Mouse (Mus musculus): ENCODE results near the gene Ifit3. TPM values are rescaled to one million over a fixed set of nuclear protein-coding genes. Genes with fewer than 3 reads are reported as not detected.

Gene Ifit3
- 0.11 and 0.32 TPM in 2 replicates for polyA plus RNA-seq (2012; rRNA removed)

DNA sequence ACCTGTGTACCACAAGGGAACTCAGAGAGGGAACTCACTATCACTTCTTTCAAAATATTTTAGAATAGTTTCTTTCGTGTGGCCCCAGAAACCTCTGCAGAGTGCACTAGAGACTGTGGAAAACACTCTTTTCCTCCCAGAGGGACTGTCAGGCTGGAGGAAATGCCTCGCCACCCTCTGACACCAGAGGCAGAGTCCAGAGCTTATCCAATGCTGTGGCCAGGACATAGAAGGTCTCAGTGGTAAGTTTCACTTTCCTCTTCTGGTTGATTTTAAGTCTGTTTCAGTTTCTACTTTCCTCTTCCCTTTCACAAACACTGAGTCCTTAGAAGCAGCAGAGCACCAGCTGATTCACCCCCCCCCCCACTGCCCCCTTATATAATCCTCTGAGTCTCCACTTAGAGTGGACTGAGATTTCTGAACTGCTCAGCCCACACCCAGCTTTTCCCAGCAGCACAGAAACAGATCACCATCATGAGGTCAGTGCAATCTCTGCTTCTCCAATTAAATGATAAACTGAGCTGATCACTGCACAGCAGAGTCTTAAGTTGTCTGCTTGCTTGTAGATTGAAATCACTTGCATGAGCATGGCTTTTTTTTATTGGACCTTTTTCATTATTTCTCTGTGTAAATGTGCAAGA is at the start of gene Ifit3:
TSS of gene Ifit3 (plus strand) at position 406 of the 641 bp plus-strand sequence.

DNA sequence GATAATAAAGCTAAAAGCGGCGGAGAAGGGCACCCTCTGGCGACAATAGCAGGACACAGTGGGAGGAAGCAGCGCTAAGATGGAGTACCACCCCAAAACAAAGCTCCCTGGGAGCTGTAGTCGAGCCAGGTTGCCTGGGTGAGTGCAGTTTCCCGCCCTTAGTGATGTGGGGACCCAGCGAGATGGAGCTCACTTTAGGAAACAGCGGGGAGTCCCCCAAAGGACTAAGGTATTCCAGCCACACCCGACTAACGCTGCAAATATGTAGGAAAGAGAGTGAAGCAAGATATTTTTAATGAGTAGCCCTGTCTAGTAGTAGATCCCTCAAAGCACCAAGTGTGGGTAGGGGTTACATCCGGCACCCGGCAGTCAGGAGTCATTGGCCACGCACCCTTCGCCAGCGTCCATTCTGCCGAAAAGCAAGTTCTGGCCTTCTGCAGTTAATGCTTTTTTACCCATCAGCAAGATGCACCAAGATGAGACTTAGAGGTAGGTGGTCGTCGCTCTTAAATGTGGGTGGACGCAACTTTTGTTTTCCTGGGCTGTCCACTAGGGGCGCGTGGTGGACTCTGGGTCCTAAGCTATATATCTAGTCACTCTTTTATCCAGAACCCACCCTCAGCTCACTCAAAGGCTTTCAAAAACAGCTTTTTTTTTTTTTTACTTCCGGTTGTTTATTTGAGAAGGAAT is 32.7 kb upstream of the Ifit3 start, which contains the start of gene Ifit2:
TSS of gene Ifit2 (plus strand) at position 161 of the 690 bp plus-strand sequence.

DNA sequence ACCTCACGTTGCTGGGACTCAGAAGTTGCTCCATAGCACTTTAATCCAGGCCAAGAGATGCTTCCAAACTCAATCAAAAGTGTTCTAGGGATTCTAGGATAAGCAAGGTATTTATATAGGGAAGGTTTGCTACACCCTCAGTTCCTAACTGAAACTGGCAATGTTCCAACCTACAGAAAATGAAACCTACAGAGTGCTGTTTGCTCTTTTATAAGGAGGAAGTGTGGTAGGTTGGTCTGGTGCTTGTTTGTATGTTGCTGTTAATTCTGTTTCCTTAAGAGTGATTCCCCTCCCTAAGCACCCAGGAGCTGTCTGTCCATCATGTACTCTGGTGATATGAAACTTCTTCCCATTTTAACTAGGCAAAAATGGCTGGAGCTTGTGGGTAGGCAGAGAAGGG is 18.6 kb downstream of the Ifit3 start, which contains the start of gene Ifit1bl1:
TSS of gene Ifit1bl1 (minus strand) at position 69 of the 400 bp plus-strand sequence.

GRCm38 (mm10) chr19:34607237-34608051 is 24.1 kb downstream of the Ifit3 start, which contains the start of gene Ifit3b:
TSS of gene Ifit3b (plus strand) at chr19:34607970.

Other genes with a start within 250 kb of the Ifit3 start
- gene Ch25h, start 108.4 kb upstream of the Ifit3 start, polyA plus RNA-seq (2012; rRNA removed): 7.7 and 10.1 TPM in 2 replicates
- gene Lipa, start 56.1 kb upstream of the Ifit3 start, polyA plus RNA-seq (2012; rRNA removed): 4.0 and 6.2 TPM in 2 replicates
- gene Ifit2, start 32.8 kb upstream of the Ifit3 start, polyA plus RNA-seq (2012; rRNA removed): 0.09 TPM in 1 of 2 replicates, not detected in the other
- 0.52 and 0.78 TPM in 2 replicates for gene Ifit1bl1, start 18.4 kb downstream of the Ifit3 start, polyA plus RNA-seq (2012; rRNA removed)
- 0.09 and 0.29 TPM in 2 replicates for gene Ifit3b, start 24.4 kb downstream of the Ifit3 start, polyA plus RNA-seq (2012; rRNA removed)
- gene Ifit1bl2, start 57.2 kb downstream of the Ifit3 start, polyA plus RNA-seq (2012; rRNA removed): not detected in 2 replicates
- 0.75 and 0.90 TPM in 2 replicates for gene Ifit1, start 57.3 kb downstream of the Ifit3 start, polyA plus RNA-seq (2012; rRNA removed)
- 0.12 and 0.18 TPM in 2 replicates for gene Slc16a12, start 163.8 kb downstream of the Ifit3 start, polyA plus RNA-seq (2012; rRNA removed)

All from stomach, adult 2 months (tissue).